Mouse (Mus musculus) G1E-ER4 (cell line): ENCODE results near the gene Slc25a12. TPM values are rescaled to one million over a fixed set of nuclear protein-coding genes. Genes with fewer than 3 reads are reported as not detected.

Experiments
- GATA1 ChIP-seq: IDR thresholded peaks from one replicate; pipeline ENCODE4 v1.8.0; 2012; ENCODE audit warnings: low read length, inconsistent platforms
- polyA plus RNA-seq: library from polyadenylated mRNA; stranded (reverse); fragments of >175 nt; gene quantifications from 2 replicates; pipeline ENCODE4 v1.2.3, GENCODE M21; 2012

Slc25a12 gene
- polyA plus RNA-seq, 1 experiment: 5.0 TPM

DNA sequence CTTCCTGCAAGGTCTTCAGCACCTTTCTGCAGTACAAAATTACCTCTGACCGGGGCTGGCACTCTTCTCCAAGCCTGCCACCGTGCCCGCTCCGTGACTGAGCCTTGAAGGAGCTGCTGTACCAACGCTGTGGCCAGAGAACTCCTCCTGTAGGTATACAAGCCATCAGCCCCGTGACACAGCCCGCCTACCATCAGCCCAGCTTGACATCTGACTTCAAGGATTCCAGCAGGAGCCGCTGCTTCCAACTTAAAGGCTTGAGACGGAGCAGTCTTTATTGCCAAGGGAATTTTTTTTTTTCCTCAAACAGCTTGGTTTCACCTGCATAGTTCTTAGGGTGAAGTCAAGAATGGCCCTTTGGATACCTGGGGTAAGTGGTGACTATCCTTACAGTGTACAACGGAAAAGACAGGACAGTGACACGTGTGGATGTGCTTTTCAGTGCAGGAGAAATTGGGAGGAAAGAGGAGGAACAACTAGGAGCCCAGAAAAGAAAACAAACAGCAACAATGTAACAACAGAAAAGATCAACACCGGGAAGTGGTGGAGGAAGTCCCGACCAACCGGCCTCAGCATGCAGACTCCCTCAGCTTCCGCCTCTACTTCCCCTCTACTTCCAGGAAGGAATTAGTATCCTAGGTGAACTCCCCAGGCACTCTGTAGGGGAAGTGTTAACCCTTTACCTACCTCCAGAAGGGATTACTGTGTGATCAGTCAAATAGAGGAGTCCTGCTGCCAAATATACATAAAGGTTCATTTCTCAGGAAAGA is 39.0 kb downstream of the Slc25a12 start:
- TF ChIP-seq GATA1: no peak

GRCm38 (mm10) chr2:71327715-71328114 is 39.8 kb downstream of the Slc25a12 start:
- TF ChIP-seq GATA1: no peak

DNA sequence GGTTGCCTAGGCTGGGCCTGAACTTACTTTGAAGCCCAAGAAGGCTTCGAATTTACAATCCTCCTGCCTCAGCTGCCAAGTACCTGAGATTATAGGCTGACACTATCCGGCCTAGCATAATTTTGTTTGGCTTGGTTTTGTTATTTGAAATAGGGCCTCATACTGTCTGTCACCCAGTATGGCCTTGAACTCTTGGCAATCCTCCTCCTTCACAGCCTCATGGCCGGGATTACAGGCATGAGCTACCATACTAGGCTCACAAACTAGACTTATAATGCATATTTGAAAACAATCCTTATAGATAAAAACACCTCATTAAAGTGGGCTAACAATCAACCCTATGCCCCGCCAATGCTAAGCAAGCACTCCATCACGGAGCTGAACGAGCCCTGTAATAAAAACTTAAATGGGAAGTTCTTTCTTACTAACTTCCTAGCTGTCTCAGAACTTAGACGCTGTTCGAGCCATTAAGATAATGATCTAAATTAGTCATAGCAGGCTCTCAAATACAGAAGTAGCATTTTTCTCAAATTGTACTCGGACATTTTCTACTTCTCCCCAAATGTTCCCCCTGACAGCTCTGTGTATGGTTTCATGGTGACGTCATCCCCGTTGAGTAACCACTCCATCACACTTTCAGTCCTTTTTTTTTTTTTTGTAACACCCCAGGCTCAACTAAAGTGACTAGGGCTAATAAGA is 40.6 kb downstream of the Slc25a12 start:
- no peak for TF ChIP-seq GATA1

DNA sequence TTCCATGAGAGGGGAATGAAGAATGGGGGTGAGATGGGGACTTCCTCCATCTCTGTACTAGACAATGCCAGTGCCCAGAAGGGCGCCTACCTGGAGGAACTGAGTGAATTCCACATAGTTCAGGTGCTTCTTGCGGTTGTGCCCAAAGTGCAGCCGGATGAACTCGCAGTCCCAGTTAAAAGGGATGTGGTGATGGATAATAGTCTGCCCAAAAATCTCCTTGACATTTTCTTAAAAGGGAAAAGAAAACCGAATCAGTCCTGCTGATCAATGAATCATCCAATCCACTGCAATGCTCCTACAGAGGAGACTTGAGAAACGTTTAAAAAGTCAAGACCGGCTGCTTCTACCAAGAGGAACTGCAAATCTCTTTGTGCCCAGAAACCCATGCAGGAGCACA is 43.7 kb downstream of the Slc25a12 start:
- no peak for TF ChIP-seq GATA1

DNA sequence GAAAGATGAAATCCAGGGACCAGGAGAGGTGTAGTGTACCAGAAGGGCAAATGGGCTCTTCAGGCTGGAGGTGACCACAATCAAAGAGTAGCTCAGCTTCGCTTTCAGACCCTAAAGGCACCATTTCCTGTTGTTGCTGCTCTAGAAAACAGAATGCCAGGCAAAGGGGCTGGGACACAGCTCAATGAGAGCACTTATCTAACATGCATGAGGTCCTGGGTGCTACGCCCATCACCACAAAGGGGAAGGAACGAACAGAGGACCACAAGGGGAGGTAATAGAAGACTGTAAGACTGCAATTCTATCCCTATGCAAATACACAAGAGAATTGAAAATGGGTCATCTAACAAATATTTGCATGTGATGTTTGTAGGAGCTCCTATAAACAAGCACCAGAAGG is 46.1 kb downstream of the Slc25a12 start:
- TF ChIP-seq GATA1: no peak

GRCm38 (mm10) chr2:71316116-71316789 is 51.3 kb downstream of the Slc25a12 start:
- TF ChIP-seq GATA1: no peak

- no peak for TF ChIP-seq GATA1
These were observed 52.5 kb downstream of the Slc25a12 start for GRCm38 (mm10) chr2:71315022-71315421.

- TF ChIP-seq GATA1: no peak
These were observed 53.5 kb downstream of the Slc25a12 start for GRCm38 (mm10) chr2:71314080-71314479.

GRCm38 (mm10) chr2:71312067-71312466 is 55.5 kb downstream of the Slc25a12 start:
- no peak for TF ChIP-seq GATA1

DNA sequence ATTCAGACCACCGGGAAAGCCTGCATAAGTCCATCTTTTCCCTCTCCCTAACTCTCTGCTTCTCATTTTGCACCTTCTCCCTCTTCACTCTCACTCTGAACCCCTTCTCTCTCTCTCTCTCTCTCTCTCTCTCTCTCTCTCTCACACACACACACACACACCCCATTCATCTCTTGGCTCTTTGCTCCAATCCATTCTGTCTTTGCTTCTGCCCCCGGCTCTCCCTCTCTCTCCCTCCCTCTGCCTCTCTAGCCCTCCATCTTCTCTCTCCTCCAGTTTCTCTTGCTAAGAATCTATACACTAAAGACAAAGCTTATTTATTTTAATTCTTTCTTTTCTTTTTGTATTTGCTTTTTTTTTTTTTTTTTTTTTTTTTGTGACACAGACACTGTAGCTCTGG is 57.8 kb downstream of the Slc25a12 start:
- no peak for TF ChIP-seq GATA1

- no peak for TF ChIP-seq GATA1
These were observed 61.2 kb downstream of the Slc25a12 start for GRCm38 (mm10) chr2:71306357-71306756.

DNA sequence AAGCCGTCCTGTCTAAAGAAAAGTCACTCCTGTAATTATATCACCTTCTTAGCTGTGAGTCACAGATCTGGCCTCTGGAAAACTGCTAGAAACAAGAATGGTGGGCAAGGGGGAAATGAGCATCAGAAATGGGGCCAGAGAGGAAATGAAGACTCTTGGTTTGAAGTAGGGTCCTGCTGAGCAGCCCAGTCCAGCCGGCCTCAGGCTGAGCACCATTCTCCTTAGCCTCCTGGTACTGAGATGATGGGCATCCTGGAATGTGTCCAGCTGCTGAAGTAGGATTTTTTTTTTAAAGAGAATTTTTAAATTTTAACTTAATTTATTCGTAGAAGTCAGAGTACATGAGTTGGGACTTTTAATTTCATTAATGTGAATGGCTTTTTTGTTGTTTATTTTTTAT is 62.7 kb downstream of the Slc25a12 start:
- TF ChIP-seq GATA1: no peak

DNA sequence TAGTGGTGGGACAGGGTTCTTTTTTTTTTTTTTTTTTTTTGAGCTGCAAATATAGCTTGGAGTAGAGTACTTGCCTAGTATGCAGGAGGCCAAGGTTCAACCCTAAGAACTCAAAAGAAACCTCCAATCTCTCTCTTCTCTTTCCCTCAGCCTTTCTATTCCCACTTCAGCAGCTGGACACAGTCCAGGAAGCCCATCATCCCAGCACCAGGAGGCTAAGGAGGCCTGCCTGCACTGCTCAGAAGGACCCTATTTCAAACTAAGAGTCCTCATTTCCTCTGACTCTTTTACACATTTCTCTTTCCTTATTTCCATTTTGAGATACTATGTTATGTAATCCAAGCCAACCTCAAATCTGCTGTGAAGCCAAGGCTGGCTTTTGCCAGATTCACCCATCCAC is 64.3 kb downstream of the Slc25a12 start:
- no peak for TF ChIP-seq GATA1

DNA sequence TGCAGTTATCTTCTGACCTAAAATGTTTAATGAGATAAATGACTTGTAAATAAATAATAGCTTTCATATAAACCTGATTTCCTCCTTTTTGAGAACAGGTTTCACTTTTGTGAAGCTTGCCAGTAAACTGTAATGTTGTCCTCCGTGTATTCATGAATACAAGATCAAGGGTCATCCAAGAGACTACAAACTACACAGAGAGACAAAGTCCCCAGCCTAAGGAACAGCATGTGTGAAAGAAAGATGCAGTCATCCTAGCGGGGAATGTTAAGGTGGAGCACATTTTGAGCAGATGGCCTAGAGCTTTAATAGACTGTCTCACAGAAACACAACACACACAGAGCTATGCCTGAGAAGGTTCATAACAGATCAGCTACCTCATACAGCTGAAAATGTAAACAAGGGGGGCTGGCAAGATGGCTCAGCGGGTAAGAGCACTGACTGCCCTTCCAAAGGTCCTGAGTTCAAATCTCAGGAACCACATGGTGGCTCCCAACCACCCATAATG is 65.3 kb downstream of the Slc25a12 start:
- TF ChIP-seq GATA1: no peak

- TF ChIP-seq GATA1: no peak
These were observed 68.8 kb downstream of the Slc25a12 start for GRCm38 (mm10) chr2:71298729-71299128.

- no peak for TF ChIP-seq GATA1
These were observed 70.0 kb downstream of the Slc25a12 start for GRCm38 (mm10) chr2:71297501-71297900.
